Mouse (Mus musculus) spleen, postnatal 10 days (tissue): ENCODE measurements around the gene Fgfr2.
"Not testable (repeated sequence)": the region's sequence is repeated elsewhere in the genome, so short reads cannot be mapped to it uniquely, and the experiment has no call there.

Experiments
- DNase-seq, 2 experiments: peaks; one replicate each; pipeline ENCODE4 v3.0.0; 2021 to 2022; ENCODE audit warnings: low spot score in 2 of 2

Fgfr2 gene

GRCm38 (mm10) chr7:130622359-130622758 is 2500.8 kb downstream of the Fgfr2 start:
- DNase-seq = no peak

GRCm38 (mm10) chr7:130621953-130622352 is 2501.2 kb downstream of the Fgfr2 start:
- no peak for DNase-seq

DNA sequence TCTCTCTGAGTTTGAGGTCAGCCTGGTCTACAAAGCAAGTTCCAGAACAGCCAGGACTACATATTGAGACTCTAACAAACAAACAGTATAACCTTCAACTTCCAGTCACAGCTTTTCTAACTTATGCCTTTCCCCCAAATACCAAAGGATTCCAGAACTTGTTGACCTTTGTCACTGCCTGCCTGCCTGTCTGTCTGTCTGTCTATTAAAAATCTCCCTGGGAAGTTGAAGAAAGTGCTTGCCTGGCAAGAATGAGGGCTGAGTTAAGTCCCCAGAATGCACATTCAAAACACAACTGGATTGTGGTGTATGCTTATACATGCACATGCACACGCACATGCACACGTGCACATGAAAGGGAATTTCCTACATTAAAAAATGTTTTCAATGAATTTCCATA is 2502.1 kb downstream of the Fgfr2 start:
- DNase-seq = no peak

GRCm38 (mm10) chr7:130617591-130617990 is 2505.6 kb downstream of the Fgfr2 start:
- no peak for DNase-seq

DNA sequence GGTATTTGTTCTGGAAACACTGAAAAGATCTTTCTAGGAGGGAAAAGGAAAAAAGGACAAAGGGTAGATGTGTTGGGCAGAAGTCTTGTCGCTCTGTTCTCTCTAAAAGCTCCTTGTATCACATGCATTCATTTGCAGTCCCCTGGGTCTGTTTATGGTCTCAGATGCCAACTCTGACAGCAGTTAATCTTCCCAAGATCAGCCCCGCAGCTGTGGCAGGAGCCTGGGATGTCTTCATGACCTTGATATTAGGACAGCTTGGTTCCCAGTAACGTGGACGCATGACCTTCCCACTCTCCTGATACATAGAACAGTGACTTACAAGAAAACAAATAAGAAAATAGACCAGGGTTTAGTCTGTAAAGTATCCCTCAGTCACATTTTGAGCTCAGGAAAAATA is 2509.2 kb downstream of the Fgfr2 start:
- DNase-seq = no peak

- DNase-seq = no peak
These were observed 2516.2 kb downstream of the Fgfr2 start for GRCm38 (mm10) chr7:130606958-130607357.

DNA sequence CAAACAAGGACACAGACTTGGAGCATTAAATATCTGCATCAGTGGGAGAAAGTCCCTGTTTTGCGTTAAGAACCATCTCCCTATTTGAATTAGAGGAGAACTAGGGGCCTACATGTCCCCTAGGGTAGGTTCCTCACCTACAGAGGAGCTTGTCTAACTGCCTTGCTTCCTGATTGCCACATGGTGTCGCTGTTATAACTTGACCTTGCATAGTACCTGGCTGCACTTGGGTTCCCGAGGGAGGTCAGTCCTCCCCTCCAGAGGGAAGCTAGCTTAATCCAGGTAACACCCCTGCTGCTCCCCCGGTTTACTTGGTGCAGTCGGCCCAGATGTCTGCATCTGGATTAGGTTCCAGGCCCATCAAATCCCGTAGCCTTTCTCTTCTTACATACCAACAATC is 2518.0 kb downstream of the Fgfr2 start:
- no peak for DNase-seq

DNA sequence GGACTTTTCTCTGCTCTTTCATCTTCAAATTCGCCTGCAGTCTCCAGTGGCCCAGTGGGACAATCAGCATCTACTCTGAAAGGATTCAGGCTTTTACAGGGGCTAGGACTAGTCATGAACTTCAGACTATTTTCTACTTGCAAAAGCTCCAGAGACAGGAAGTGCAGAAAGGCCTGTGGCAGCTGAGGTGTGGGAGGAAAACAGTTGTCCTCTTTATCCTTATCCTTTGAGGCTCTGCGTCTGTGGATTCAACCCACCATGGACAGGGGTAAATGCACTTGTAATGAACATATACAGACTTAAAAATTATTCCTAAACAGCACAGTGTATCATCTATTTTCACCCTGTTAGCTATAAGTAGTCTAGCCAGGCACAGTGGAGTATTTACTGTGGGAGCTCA is 2518.8 kb downstream of the Fgfr2 start:
- no peak for DNase-seq

DNA sequence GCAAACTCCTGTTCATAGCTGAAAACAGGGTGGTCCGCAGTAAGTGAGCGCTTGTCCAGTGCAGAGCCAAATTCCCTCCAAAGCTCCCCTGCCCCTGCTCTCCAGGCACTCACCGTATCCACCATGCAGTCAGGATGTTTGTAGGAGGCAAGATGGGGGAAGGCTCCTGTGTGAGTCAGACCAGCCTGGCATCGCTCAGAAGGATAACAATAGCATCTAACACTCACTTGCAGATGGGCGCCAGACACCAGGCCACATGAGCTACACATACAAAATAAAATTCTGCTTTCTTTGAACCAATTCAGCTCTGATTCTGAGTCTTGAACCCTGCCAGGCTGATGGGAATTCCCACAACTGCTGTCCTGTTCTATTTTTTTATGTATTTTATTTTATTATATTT is 2519.6 kb downstream of the Fgfr2 start:
- DNase-seq = no peak

DNA sequence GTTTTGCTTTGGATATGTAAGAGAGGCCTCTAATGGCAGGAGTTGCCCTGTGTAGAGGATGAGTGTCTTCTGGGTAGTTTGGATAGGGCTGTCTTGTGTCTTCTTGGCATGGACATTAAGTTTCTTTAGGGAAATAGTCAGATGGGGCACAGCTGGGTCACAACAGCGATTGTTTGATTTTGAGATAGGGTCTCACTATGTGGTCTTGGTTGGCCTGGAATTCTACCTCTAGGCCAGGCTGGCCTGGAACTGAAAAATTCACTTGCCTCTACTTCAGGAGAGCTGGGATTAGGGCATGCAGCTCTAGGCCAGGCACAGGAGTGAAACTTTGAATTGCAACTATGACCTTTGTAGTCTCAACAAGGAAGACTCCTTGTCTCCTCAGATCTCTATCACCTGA is 2520.3 kb downstream of the Fgfr2 start:
- no peak for DNase-seq

GRCm38 (mm10) chr7:130600546-130600945 is 2522.6 kb downstream of the Fgfr2 start:
- DNase-seq = no peak

DNA sequence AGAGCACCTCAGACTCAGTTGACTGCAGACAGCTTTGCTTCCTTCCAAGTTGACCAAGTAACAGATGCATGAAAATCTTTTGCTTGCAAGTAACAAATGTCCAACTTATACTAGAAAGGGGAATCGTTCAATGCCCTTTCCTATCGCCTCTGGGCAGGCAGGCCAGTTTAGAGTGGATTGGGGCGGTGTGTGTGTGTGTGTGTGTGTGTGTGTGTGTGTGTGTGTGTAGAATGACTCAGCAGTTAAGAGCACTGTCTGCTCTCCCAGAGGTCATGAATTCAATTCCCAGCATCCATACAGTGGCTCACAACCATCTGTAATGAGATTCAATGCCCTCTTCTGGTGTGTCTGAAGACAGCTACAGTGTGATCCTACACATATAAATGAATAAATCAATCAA is 2523.1 kb downstream of the Fgfr2 start:
- no peak for DNase-seq

DNA sequence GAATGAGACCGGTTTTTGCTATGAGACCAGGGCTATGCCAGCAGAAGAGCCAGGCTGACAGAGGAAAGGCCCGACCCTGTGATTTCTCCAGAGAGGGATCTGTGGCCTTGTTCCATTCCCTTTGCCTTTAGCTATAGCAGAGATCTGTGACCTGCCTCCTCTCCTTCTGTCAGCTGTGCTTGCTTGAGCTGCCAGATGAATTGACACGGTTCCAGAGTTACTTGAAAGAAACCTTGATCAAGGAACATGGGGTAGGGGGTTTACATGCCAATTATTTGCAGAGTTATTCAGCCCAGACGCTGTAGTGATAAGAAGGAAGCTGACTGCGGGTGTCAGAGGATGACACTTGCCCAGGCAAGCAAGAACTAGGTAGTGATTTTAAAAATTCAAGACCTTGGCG is 2525.6 kb downstream of the Fgfr2 start:
- DNase-seq = no peak

- not testable (repeated sequence) for DNase-seq
These were observed 2526.9 kb downstream of the Fgfr2 start for GRCm38 (mm10) chr7:130596079-130596855.

DNA sequence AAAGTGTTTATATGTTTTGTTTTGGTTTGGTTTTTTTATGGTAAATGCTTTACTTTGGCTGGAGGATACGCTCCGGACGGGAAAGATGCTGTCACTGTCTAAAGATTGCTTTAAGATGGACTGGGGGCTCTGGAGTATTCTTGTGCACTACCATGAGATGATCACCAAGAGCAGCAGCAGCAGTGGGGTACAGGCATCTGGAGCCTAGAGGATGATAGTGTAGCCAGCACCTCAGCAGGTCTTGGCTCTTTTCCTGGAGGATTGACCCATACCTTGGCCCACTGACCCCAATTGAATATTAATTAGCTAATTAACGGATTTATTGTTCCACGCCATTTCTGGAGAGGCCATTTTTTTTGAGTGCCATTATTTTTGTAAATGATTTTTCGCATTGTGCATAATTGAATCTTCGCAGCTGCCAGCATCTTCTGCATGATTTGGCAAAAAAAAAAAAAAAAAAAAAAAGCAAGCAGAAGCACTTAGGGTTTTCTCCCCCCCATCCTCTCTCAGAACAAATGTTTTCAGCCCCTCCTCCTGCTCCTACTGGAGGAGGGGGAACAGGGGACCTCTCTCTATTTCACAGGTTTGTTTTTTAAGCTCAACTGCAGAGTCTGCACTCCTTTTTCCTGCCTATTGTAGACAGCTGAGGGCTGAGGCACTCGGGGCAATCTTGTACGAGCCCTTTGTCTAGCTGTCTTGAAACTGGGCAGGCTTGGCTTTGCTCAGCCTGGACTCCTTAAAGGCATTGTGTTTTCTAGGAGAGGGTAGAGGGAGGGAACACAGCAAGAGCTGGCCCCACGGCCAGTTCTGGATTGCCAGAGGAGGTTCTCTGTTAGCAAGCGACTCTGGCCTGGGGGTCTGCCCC is 2529.5 kb downstream of the Fgfr2 start:
- not testable (repeated sequence) for DNase-seq

GRCm38 (mm10) chr7:130592975-130593374 is 2530.2 kb downstream of the Fgfr2 start:
- DNase-seq = not testable (repeated sequence)

DNA sequence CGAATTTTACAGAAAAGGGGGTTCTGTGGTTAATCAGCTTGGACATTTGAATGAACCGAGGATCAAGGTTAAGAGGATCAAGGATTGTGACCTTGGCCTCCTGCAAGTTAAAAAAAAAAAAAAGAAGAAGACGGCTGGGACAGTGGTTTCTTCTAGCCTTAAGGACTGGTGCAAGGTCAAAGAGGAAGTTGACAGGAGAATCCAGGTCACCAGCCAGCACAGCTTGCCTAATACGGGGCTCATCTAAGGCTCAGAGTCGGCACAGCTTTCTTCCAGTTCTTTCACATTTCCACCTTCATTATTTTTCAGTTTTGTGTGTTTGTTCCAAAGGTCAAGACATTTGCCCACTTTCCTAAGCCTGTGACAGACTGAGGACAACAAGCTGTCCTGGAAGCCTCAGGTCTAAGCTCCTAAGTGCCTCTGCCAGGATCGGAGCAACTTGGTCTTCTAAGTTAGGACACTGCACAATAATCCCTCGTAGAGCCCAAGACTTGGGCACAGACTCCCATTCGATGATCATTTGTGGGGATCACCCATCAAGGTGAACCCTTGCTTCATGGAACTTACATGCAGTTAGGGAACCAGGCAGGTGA is 2532.2 kb downstream of the Fgfr2 start:
- no peak for DNase-seq

- DNase-seq = no peak
These were observed 2532.9 kb downstream of the Fgfr2 start for GRCm38 (mm10) chr7:130590081-130590828.

DNA sequence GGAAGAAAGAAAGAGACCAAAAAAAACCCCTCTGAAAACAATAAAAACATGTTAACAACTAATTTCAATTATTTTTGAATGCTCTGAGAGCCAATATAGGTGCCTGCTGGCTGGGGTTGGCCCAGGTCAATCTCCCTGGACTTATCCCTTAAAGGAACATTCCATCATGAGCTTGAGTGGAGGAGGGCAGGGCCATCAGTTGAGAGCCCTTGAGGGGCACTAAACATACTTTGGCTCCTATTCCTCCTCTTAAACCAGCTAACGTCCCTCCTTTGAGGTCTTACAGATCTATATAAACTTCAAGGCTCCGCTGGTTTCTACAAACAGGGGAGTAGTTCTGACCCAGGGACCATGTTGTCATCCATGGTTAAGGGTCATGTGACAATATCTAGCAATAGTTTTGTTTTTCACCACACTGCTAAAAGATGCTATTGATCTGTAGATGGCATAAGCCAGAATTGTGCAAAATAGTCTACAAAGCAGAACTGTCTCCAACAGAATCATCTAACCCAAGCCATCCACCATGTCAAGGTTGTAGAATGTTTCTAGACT is 2536.6 kb downstream of the Fgfr2 start:
- no peak for DNase-seq

DNA sequence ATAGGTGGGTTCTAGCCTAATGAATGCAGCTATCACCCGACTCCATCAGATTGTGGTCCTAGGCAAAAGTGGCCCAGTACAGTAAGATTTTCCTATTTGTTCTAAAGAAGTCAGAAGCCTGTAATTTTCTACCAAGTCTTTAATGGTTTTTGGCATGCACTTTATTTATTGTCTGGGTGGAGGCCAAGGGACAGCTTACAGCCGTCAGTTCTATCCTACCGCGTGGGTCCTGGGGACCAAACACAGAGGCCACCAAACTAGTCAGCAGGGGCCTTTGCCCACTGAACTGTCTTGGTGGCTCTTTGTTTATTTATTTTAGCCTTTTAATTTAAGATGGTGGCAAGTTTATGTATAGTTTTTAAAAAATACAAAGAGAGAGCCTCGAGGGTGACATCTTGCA is 2544.5 kb downstream of the Fgfr2 start:
- no peak for DNase-seq

- no peak for DNase-seq
These were observed 2545.1 kb downstream of the Fgfr2 start for GRCm38 (mm10) chr7:130578066-130578465.
